Mouse (Mus musculus) CD4-positive naive resting alpha-beta T cell, adult 76 days (primary cell): ENCODE data around the gene Khnyn. TPM values are rescaled to one million over a fixed set of nuclear protein-coding genes. Genes with fewer than 3 reads are reported as not detected.

Source experiments
- total RNA-seq: library from RNA; stranded (reverse); gene quantifications from one replicate; pipeline ENCODE4 v1.2.4, GENCODE M21; 2023

Khnyn gene
- 65.3 TPM for total RNA-seq

GRCm38 (mm10) chr14:55884713-55885113 lies at the start of gene Khnyn:
Khnyn (plus strand) TSS chr14:55884947.

GRCm38 (mm10) chr14:55853621-55854285 lies 31.0 kb upstream of the Khnyn start, which contains the start of gene Nynrin:
Nynrin (plus strand) TSS chr14:55854010.

GRCm38 (mm10) chr14:55884166-55884565 lies 581 bp upstream of the Khnyn start, which contains the start of gene Cbln3:
Cbln3 (minus strand) TSS chr14:55884392.

GRCm38 (mm10) chr14:55899701-55900413 lies 15.1 kb downstream of the Khnyn start, which contains the start of gene Sdr39u1:
Sdr39u1 (minus strand) TSS chr14:55900293.

GRCm38 (mm10) chr14:55944575-55944974 lies 59.8 kb downstream of the Khnyn start, which contains the start of gene Cma1:
Cma1 (minus strand) TSS chr14:55944675.

Other genes starting within 250 kb of the Khnyn start
- 63.6 TPM for gene Ipo4, start 249.0 kb upstream of the Khnyn start, total RNA-seq
- gene Gm49378, start 247.1 kb upstream of the Khnyn start, total RNA-seq = 2.5 TPM
- 41.9 TPM for gene Tm9sf1, start 241.1 kb upstream of the Khnyn start, total RNA-seq
- gene Tssk4, start 234.8 kb upstream of the Khnyn start, total RNA-seq = 2.6 TPM
- gene Mdp1, start 224.4 kb upstream of the Khnyn start, total RNA-seq = 34.6 TPM
- gene Gmpr2, start 213.0 kb upstream of the Khnyn start, total RNA-seq = 17.4 TPM
- gene Nedd8, start 212.8 kb upstream of the Khnyn start, total RNA-seq = 119 TPM
- 117 TPM for gene Tinf2, start 203.1 kb upstream of the Khnyn start, total RNA-seq
- 2.0 TPM for gene Tgm1, start 171.0 kb upstream of the Khnyn start, total RNA-seq
- gene Rabggta, start 162.7 kb upstream of the Khnyn start, total RNA-seq = 84.1 TPM
- gene Dhrs1, start 139.3 kb upstream of the Khnyn start, total RNA-seq = 16.3 TPM
- gene Nop9, start 139.3 kb upstream of the Khnyn start, total RNA-seq = 28.8 TPM
- not detected for gene Cideb, start 126.5 kb upstream of the Khnyn start, total RNA-seq
- gene Ltb4r2, start 123.5 kb upstream of the Khnyn start, total RNA-seq = not detected
- gene Ltb4r1, start 119.0 kb upstream of the Khnyn start, total RNA-seq = not detected
- gene Adcy4, start 100.9 kb upstream of the Khnyn start, total RNA-seq = not detected
- gene Ripk3, start 96.1 kb upstream of the Khnyn start, total RNA-seq = 56.5 TPM
- not detected for gene Nfatc4, start 61.8 kb upstream of the Khnyn start, total RNA-seq
- 0.50 TPM for gene Nynrin, start 30.9 kb upstream of the Khnyn start, total RNA-seq
- gene Cbln3, start 555 bp upstream of the Khnyn start, total RNA-seq = not detected
- 28.6 TPM for gene Sdr39u1, start 15.3 kb downstream of the Khnyn start, total RNA-seq
- not detected for gene Cma1, start 59.7 kb downstream of the Khnyn start, total RNA-seq
- gene Cma2, start 66.0 kb downstream of the Khnyn start, total RNA-seq = not detected
- gene Mcpt1, start 133.0 kb downstream of the Khnyn start, total RNA-seq = not detected
- not detected for gene Mcpt9, start 145.5 kb downstream of the Khnyn start, total RNA-seq
- gene Mcpt2, start 157.1 kb downstream of the Khnyn start, total RNA-seq = not detected
- not detected for gene Mcpt4, start 177.4 kb downstream of the Khnyn start, total RNA-seq
- 0.73 TPM for gene Mcpt8, start 200.3 kb downstream of the Khnyn start, total RNA-seq
- not detected for gene Ctsg, start 217.6 kb downstream of the Khnyn start, total RNA-seq
- gene Gzme, start 235.7 kb downstream of the Khnyn start, total RNA-seq = not detected
- gene Gzmd, start 247.7 kb downstream of the Khnyn start, total RNA-seq = not detected